ENCODE assay signal across 9 mouse cellular contexts in the genomic region with DNA sequence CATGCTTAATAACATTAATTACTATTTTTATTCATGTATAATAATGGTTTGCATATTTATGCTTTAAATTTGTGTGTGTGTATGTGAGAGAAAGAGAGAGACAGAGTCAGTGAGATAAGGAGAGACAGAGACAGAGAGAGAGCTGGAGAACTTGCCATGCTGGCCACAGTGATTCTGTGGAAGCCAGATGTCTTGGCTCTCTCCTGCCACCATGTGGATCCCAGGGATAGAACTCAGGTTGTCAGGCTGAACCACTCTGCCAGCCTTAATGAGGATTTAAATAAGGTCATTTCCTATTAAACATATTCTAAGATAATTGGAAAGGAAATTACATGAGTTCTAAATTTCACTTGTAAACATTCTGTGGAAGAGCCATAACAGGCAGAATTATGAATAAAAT.
A peak's percentile ranks its signal among the peaks of the same experiment; 100 is the strongest.
DNase-seq lines count a peak whose midpoint lies in the region; ATAC-seq and TF ChIP-seq lines count a peak whose summit lies in the region.
"Had no signal": no experiment of that assay in that cellular context is flagged by ENCODE, and none has a peak within 500 bp of the region (broad histone marks: within the 10 kb centered on the region; RNA-seq: fewer than 3 reads in every experiment).

No protein-coding gene starts in this region.

- H3K36me3 ChIP-seq in lung, postnatal 0 days (ENCODE audit: insufficient read depth, low read length), result no peaks in the 10 kb centered on the region
- no peaks in the 10 kb centered on the region for H3K36me3 ChIP-seq in kidney, postnatal 0 days (ENCODE audit: insufficient read depth, low read length)
- H3K36me3 ChIP-seq: heart, embryonic 15.5 days had no signal

- H3K4me3 ChIP-seq in lung, postnatal 0 days (ENCODE audit: low read depth, low read length), result no peak overlapping the region
- no peak overlapping the region for H3K4me3 ChIP-seq in kidney, postnatal 0 days (replicated peaks; ENCODE audit: low read depth, low read length)
- H3K4me3 ChIP-seq: heart, embryonic 15.5 days had no signal

- peak; percentile 65 for TF ChIP-seq CTCF in lung, postnatal 0 days (IDR thresholded peaks at IDR 0.05)
- peak; percentile 69 for TF ChIP-seq CTCF in kidney, postnatal 0 days (IDR thresholded peaks at IDR 0.05; ENCODE audit: low read depth)

- no peak for ATAC-seq in lung, postnatal 0 days
- ATAC-seq in kidney, postnatal 0 days (replicated peaks; ENCODE audit: low FRiP score, low read depth), result no peak; the same call in 1 of the 2 replicates

- H3K27me3 ChIP-seq in lung, postnatal 0 days (replicated peaks; ENCODE audit: insufficient read depth, low read length), result no peaks in the 10 kb centered on the region
- H3K27me3 ChIP-seq in kidney, postnatal 0 days (ENCODE audit: insufficient read depth, low read length), result no peaks in the 10 kb centered on the region
- H3K27me3 ChIP-seq: heart, embryonic 15.5 days had no signal

- peak; percentile 58 to 59 for DNase-seq in cerebellum, postnatal 10 days
- DNase-seq in cerebellum, postnatal 36 days, result no peak
- DNase-seq in lung, postnatal 0 days (ENCODE audit: low spot score), result peak; percentile 15
- no peak for DNase-seq in lung, postnatal 14 days
- DNase-seq in embryo, embryonic 10 days (ENCODE audit: low spot score), result peak; percentile 73
- DNase-seq in kidney, postnatal 0 days (ENCODE audit: low spot score), result peak; percentile 44
- DNase-seq in right cerebral cortex, postnatal 4 days, result peak; percentile 11
- DNase-seq in ovary, postnatal 14 days (ENCODE audit: low spot score), result no peak

- H3K27ac ChIP-seq in lung, postnatal 0 days (ENCODE audit: low read length), result no peak overlapping the region
- no peak overlapping the region for H3K27ac ChIP-seq in kidney, postnatal 0 days
- H3K27ac ChIP-seq: heart, embryonic 15.5 days had no signal

- no peak overlapping the region for H3K9ac ChIP-seq in lung, postnatal 0 days (replicated peaks; ENCODE audit: low read depth)
- no peak overlapping the region for H3K9ac ChIP-seq in kidney, postnatal 0 days (ENCODE audit: low read depth, low read length)
- H3K9ac ChIP-seq: heart, embryonic 15.5 days had no signal

- H3K9me3 ChIP-seq in lung, postnatal 0 days (ENCODE audit: low read length), result no peaks in the 10 kb centered on the region
- H3K9me3 ChIP-seq in kidney, postnatal 0 days (replicated peaks; ENCODE audit: low read length), result no peaks in the 10 kb centered on the region
- H3K9me3 ChIP-seq: heart, embryonic 15.5 days had no signal

- no peaks in the 10 kb centered on the region for H3K4me1 ChIP-seq in lung, postnatal 0 days (ENCODE audit: insufficient read depth, low read depth, low read length)
- no peaks in the 10 kb centered on the region for H3K4me1 ChIP-seq in kidney, postnatal 0 days (replicated peaks; ENCODE audit: insufficient read depth, low read length)
- H3K4me1 ChIP-seq: heart, embryonic 15.5 days had no signal

- no peak overlapping the region for H3K4me2 ChIP-seq in lung, postnatal 0 days (replicated peaks; ENCODE audit: low read depth, low read length)
- no peak overlapping the region for H3K4me2 ChIP-seq in kidney, postnatal 0 days (ENCODE audit: low read length)
- H3K4me2 ChIP-seq: heart, embryonic 15.5 days had no signal

- TF ChIP-seq EP300 in lung, postnatal 0 days (IDR thresholded peaks at IDR 0.05), result no peak

Comparison
In these comparisons a context has a peak if more than half of its experiments do, and no peak if none do; other contexts are left out.
1. DNase-seq: peak in cerebellum, postnatal 10 days (2 of 2), lung, postnatal 0 days (single experiment), embryo, embryonic 10 days (single experiment), kidney, postnatal 0 days (single experiment) and right cerebral cortex, postnatal 4 days (single experiment); none in cerebellum, postnatal 36 days (0 of 2), lung, postnatal 14 days (single experiment) and ovary, postnatal 14 days (single experiment).